Mouse (Mus musculus) neutrophil, adult 5-6 weeks (primary cell): ENCODE results near the gene Ccdc92b. TPM values are rescaled to one million over a fixed set of nuclear protein-coding genes. Genes with fewer than 3 reads are reported as not detected.
A peak's percentile ranks its signal among the peaks of the same experiment; 100 is the strongest.

Source experiments
- ATAC-seq: fragments of 151-379, 151-347 bp; 2 replicates; pipeline ENCODE4 v1.8.0; 2017; ENCODE audit warnings: mild to moderate bottlenecking, moderate TSS enrichment; ENCODE audit not compliant: insufficient number of reproducible peaks, poor library complexity, low FRiP score, severe bottlenecking; ENCODE audit errors: extremely low read depth
- total RNA-seq: library from RNA; stranded (forward); fragments of 200-1000 nt; gene quantifications from 2 replicates; pipeline ENCODE4 v1.2.3, GENCODE M21; 2017

Ccdc92b gene
- total RNA-seq, 1 experiment from 2014 or later, result not detected

DNA sequence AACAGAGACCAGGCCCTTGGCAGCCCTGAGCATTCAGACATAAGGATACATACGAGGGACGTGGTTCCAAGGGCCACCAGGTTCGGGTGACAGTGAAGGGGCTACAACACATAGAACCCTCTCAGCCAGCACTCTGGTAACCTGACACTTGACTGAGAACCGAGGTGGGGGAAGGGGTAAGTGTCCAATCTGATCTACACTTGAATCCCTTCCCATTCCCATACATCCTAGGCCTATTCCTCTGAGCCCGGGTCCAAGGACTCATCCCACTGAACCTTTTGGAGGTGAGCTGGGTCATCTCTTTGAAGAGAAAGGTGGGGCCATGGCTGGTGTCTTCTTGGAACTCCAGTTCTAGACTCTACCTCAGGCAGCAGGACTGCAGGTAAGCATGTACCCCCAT, 9.3 kb upstream of the Ccdc92b start:
- no peak for ATAC-seq

DNA sequence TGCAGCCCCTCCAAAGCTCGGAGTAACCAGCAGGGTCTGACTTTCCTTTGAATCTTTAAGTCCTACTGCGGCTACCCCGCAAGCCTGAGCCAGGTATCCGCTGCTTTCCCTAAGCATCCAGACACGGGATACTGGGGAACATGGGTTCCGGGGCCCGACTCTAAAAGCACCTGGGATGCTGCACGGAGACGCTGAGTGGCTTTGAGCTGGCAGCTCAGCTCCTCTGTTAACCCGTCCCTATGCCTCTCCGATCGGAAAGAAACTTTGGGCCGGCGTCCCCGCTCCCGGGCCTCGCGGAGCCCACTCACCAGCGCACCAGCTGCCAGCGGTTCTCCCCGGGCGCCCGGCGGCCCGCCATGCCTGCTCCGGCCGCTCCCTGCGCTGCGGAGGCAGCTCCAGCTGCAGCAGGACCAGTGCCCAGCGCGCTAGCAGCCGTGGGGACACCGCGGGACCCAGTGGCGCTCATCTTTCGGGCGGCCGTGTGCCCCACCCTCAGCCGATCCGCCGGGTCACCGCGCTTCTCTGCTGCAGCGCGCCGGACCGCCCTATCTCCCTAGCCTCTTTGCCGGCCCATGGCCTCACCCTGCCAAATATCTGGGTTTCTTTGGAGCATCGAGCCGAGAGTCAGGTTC, 8.7 kb upstream of the Ccdc92b start, which contains the start of gene Rap1gap2:
Gene Rap1gap2, minus strand, starts transcription at position 371 of the 632 bp plus-strand sequence.
- ATAC-seq, result no peak

DNA sequence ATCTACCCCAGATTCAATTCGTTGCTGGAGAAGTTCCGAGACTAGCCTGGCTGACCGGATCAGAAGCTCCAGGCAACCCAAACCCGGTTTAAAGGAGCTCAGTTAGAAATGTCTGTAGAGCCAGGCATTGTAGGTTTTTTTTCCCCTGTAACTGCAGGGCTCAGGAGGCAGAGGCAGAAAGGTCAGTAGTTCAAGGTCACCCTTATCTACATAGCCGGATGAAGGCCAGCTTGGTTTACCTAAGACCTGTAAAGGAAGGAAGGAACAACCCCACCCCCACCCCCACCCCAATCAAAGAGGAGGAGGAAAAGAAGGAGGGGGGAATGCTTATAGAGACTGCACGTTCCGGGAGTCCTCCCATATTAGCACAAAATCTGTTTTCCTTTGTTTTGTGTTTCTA, 8.0 kb upstream of the Ccdc92b start:
- ATAC-seq, result no peak

DNA sequence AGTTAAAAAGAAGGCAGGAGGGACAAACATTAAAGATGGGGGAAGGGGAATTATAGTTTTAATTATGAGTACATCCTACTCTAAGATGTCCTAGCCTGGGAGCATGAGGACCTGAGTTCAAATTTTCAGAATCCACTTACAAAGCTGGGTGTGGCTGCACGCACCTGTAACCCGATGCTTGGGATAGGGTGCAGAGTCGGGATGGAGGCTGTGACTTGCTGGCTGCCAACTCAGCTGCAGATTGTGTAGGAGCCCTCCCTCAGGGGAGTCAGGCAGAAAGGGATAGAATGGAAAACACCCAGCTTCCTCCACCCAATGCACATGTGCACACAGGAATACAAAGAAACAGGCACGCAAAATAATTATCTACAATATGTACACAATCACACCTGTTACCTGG, 6.0 kb upstream of the Ccdc92b start:
- ATAC-seq, result no peak

DNA sequence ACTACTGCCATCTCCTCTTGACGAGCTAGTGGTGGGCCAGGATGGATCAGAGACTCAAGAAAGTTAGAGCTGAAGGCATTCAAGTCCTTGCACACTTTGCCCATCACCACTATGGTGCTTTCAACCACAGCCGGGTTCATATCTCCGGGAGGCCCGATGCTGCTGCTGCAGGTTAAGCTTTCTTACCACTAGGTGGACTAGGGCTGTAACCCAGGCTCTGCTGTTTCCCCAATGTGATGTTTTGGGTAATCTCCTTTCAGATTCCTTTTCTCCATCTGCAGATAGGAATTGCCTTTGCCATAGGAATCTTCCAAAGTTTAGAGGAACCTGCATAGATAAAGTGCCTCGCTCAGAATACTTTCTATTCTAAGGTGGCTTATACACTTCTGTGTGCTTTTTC, 3.8 kb upstream of the Ccdc92b start:
- no peak for ATAC-seq

DNA sequence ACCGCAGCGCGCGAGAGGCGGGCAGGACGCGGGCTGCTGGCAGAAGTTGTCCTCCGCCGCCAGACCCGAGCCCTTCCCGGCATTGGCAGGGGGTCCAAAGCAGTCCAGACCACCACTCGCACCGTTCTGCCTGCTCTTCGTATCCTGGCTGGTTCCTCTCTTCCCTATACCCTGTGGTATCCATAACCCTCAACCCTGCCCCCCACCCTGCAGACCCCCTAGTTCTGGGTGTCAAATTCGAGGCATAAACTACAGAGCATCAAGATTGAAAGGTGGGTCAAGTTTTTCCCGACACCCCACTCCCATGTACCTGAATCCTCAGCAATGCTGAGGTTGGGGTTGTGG, 523 bp downstream of the Ccdc92b start:
- no peak for ATAC-seq

DNA sequence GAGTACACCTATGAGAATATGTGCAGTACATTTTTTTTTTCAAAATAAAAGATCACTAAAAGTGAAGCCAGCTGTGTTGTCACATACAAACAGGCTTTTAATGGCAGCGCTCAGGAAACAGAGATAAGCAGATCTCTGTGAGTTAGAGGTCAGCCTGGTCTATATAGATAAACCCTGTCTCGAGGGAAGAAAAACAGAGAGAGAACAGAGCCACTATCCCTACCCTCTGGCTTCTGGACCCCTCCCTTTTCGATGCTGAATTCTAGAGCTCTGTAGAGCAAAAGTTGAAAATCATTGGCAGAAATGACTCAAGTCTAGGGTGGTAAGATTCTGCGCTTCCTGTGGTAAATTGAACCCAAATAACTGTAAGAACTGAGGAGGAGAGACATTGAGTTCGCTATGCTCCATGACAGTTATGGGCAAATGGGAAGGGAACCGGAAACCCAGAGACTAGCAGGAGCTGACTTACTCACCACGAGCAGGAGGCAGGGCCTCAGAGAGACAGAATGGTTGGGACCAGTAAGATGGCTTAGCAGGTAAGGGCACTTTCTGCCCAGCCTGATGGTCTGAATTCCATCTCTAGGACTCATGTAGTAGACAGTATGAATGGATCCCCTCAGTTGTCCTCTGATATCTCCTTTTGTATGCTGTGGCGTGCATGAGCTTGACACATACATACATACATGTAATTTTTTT, 2.7 kb downstream of the Ccdc92b start:
- no peak for ATAC-seq

DNA sequence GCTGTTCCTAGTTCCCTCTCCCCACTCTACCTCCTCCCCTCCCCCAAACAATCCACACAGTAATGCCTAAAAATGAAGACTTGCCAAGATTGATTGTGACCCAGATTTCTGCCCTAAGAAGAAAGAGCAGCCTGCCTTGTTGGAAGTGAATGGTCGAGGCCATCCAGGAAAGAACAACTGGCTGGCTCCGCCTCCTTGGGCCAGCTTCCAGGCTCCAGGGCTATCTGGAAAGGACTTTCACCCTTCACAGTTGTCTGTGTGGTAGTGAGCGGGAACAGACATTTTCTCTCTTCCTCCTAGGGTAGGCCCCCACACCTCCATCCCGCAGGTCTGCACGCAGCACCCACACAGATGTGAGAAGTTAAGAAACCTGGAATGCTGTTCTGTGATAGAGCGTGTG, 4.3 kb downstream of the Ccdc92b start:
- ATAC-seq, result no peak

DNA sequence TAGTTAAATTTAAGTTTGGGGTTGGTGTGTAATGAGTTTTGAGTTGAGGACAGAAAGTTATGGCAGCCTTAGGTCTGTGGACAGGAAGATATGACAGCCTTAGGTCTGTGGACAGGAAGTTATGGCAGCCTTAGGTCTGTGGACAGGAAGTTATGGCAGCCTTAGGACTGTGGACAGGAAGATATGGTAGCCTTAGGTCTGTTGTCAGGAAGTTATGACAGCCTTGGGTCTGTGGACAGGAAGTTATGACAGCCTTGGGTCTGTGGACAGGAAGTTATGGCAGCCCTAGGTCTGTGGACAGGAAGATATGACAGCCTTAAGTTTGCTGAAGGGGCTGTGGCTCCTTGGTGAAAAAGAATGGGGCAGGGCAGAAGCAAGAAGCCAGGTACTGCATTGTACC, 5.9 kb downstream of the Ccdc92b start:
- no peak for ATAC-seq

DNA sequence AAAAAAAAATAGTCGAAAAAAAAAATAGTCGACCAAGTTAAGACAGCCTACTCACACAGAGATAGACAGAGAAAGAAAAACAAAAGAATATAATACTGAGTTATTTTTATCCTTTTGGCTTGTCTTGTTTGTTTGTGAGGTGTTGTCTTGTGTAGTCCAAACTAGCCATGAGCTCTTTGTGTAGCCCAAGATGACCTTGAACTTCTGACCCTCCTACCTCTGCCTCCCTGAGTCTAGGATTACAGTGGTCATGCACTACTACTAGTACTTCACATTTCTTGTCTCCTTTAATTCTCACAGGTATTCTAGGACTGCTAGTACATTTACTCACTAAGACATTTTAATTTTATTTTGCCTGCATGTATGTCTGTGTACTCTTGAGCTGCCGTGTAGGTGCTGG, 8.1 kb downstream of the Ccdc92b start:
- no peak for ATAC-seq

DNA sequence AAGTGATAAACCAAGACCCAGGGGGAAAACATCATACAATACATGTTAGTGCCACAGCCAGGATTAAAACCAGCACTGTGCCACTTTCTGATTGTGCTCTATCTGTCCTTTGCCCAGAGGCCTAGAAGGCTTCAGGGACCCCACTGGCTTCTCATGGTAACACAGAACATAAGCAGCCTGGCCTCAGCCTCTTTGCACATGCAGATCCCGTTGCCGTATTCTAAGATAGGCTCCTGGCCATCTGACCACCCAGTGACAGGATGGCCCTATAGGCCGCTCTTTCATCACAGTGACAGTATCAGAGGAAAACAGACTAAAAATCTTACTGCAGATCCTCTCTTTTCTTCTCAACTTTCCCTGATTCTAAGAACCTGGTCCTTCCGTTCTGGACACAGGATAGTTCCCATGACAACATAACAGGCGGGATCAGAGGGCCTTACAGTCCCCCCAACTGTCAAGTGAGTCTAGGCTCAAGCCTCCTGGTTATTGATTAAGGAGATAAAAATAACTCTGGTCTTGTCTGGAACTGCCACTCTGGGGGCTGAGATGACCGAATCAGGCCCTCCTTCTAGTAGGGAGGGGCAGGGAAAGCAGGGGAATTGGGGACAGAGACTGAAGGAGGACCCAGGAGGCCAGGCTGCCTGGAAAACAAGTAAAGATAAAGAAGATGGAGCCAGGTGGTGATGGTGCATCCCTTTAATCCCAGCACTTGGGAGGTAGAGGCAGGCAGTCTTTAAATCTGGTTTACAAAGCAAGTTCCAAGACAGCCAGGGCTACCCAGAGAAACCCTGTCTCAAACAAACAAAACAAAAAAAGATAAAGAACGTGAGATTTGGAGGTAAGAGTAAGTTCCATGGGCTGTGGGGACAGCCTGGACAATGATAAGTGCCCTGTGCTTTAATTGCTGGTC, 12.7 kb downstream of the Ccdc92b start:
- ATAC-seq, result no peak

DNA sequence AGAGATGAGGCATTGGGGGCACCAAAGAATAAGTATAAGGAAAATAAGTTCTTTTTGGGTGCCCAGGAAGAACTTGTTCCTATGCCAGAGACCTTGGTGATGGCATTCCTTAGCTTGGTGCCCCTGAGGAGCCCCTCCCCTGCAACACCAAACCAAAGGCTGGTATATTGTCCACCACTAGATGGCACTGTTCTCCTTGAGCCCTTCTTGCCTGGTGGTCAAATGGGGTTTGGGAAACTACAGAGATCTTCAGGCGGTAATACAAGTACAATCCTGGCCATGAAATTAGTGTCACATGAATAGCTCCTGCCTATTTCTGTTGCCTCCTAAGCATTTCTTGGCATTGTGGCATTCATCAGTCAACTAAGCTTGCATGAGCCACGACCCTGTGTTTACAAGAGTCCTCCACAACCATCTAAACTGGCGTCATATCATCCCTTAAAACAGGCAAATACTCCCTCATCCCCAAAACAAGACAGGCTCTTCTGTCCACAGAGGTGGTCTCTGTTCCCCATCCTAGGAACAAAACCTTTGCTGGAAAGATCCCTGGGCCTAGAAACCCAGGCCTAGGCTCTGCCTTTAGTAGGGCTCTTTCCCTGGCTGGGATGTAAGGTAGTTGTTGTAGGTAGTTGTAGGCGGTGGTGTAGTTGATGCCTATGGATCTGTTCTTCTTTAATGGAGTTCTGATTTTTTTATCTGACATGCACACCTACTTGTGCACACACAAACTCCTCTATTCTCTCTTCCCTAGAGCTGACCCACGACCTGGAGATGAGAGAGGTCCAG, 15.3 kb downstream of the Ccdc92b start:
- peak; percentile 63 for ATAC-seq

DNA sequence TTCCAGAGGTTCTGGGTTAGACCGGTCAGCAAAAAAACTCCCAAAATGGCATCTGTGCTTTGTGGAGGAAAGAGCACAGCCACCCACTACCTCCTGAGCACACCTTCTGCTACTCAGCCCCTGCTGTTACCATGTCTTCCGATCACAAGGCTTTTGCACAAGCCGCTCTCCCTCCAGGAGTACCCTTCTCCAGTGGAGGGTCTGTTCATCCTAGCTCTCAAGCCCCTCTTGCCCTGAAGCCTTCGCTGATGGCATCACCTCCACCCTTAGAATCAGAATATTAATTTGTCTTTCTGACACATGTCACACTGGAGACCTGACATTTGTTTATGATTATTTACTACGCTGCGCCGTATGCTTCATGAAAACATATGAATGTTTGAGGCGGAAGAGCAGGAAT, 18.1 kb downstream of the Ccdc92b start:
- ATAC-seq, result no peak

DNA sequence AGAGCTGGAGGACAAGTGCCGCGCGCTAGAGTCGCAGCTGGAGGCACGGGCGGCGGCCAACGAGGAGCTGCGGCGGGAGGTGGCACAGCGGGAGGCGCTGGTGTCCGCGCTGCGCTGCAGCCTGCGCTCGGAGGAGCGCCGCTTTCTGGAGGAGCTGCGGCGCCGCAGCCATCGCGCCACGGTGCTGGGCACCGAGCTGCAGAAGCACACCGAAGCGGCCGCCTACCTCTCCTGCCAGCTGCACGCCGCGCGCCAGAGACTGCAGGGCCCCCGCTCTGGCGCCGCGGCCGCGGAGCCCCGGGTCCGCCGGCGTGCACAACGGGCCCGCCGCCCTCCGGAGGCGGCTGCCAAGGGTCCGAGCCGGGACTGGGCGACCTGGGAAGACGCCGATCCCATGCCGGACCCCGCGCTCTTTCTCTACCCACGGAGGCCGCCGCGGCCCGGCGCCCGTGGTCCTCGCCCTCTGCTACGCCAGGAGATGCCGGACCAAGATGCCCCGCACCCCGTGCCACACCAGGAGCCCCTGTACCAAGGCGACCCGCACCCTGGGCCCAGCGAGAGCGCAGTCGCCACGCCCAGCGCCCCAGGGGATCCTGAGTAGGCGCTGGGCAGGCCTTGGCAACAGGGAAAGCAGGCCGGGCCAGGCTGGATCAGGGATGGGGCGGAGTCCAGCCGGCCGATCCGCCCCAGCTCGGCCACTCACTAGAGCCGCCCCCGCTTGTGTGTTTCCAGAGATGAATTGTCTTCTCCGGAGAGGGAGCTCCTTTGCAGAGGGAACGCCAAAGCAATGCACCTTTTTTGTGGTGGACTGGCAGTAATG, 18.8 kb downstream of the Ccdc92b start:
- ATAC-seq, result no peak

DNA sequence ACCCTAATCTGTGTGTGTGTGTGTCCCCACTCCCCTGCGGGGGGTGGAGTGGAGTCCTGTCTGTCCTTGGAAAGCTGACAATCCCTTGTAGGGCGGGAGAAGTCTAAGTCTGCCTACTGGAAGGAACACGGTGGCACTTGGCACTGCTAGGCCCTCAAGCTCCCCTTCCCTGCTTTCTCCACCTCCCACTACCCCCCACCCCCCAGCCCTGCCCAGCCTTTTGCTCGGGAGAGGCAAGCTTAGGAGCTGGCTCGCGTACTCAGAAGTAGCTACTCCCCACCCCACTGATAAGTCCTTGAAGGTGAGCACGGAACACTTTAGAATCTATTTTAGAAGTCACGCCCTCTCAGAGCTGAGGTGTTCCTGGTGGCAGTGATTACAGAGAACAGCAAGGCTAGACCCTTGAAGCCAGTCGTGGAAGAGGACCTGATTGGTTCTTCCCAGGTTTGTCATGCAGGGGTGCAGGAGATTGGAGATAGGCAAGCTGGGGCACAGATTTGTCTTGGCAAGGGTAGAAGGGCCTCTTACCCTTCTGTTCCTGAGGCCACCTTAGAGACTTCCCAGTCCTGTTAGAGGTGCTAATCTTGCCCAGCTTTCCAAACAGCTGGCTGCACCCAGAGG, 19.5 kb downstream of the Ccdc92b start:
- no peak for ATAC-seq

DNA sequence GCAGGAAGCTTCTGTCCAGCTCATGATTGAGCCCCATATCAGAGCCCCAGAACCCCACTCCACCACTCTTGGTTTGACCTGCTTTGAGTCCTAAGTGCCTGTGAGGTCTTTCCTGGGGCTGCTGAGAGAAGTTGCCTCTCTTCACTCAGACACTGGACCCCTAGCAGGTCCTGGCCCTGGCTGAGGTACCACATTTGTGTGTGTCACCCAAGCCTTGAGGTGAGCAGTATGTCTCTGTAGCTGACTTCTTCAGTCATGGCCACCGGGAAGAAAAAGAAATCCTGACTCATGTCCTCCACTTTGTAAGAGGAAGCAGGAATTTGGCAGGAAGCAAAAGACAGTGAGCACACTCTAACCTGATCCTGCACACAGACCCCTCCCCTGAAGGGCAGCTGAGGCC, 20.2 kb downstream of the Ccdc92b start:
- ATAC-seq, result no peak

DNA sequence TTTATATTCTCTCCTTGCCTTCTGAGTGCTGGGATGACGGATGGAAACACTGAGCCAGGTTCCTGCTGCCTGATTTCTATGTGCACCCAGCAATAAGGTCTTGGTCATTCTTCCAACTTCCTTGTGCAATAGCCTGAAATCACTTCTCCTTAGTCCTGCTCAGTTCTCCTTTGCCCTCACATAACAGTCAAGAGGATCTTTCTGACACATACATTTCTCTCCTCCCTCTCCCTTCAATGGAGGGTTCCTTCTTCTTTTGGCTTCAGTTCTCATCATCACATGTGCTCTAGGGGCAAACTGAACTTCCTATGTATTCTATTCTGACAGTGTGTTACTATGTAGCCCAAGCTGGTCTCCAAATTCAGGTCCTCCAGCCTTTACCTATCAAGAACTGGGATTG, 28.6 kb downstream of the Ccdc92b start:
- ATAC-seq, result peak; percentile 65

DNA sequence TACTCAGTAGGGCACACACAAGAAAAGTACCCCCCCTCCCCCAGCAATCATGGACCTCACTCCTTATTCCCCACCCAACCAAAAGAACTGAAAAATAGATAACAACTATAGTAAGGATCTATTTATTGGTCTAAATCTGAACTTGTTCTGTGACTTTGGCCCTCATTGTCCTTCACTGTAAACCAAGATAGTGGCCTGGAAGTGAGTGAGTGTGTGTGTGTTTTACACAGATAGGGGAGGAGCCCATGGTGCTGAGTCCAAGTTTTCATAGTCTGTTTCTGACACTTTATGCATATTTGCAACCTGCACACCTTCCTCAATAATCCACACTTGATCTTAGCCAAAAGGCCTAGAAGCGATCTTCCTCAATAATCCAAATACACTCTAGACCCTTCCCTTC, 29.3 kb downstream of the Ccdc92b start:
- ATAC-seq, result no peak
